Mouse (Mus musculus): ENCODE data around the gene Lim2.

GRCm38 (mm10) chr7:43442684-43443083 lies 15.2 kb downstream of the Lim2 start:
- TF ChIP-seq CTCF (IDR thresholded peaks at IDR 0.05; ENCODE audit: borderline replicate concordance, insufficient read depth, low read depth, low read length), result no peak
- TF ChIP-seq POLR2A (IDR thresholded peaks at IDR 0.05; ENCODE audit: borderline replicate concordance, insufficient read depth, low read length), result no peak
